Mouse (Mus musculus) lung, postnatal 0 days (tissue): ENCODE measurements around the gene Nom1.
"Not testable (repeated sequence)": the region's sequence is repeated elsewhere in the genome, so short reads cannot be mapped to it uniquely, and the experiment has no call there.

Experiments used
- CTCF ChIP-seq: IDR thresholded peaks from 2 replicates; pipeline ENCODE4 v1.5.1; 2016; ENCODE audit warnings: antibody characterized with exemption, mild to moderate bottlenecking
- EP300 ChIP-seq: IDR thresholded peaks from 2 replicates; pipeline ENCODE4 v1.6.1; 2016; ENCODE audit warnings: antibody characterized with exemption, mild to moderate bottlenecking, control low read depth

DNA sequence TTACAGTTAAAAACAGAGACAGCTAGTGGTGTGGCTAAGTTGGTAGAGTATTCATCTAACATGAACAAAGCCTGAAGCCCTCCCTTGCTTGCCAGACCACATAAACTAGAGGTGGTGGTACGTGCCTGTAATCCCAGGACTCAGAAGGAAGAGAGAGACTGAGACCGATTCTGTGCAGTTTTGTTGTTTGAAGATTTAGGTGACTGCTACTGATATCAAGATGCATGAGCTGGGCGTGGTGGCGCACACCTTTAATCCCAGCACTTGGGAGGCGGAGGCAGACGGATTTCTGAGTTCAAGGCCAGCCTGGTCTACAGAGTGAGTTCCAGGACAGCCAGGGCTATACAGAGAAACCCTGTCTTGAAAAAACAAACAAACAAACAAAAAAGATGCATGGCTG, 2.3 kb downstream of the Nom1 start:
- TF ChIP-seq CTCF, EP300: not testable (repeated sequence)
